Mouse (Mus musculus): ENCODE results near the gene Pxdc1.

Gene Pxdc1

DNA sequence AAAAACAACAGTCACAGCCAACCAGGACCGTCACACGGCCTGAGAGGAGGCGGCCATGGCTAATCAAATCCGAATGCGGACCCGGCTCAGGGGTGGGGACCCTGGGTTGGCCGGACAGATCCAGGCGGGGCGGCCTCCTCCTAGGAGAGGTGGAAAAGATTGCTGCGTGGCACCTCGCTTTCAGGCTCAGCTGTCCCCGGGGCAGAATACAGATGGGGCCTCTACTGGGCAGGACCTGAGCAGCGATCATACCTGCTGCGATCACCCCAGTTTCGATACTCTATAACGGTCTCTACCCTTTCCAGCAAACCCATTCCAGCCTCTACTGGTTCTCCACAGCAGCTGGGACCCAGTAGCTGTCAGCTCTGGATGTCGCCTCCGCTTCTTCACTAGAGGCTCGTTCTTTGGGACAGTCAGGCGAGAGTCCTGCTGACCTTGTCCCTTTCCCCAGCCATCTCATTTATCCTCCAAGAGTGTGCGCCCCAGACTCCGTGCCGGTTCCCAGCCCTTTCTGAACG is 1.8 kb downstream of the Pxdc1 start:
- DNase-seq (ENCODE audit: low read depth, low spot score): peak; percentile 12

DNA sequence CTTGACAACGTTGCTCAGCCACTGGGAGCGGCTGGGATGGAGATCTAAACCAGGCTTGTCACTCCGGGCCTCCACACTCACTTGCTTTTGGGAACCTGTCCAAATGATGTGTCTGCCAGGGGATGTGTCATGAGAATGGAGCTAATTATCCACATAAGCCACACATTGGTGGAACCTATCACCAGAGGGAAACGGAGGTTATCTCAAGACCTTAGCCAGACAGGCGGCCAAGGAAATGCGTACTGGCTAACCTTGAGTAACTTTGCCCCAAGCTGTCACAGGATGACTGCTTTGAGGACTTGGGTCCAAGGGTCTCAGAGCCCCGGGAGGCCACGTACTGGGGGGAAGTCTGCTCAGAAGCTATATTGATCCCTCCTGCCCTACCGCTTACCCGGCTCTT is 2.3 kb downstream of the Pxdc1 start:
- no peak for DNase-seq (ENCODE audit: low read depth, low spot score)

GRCm38 (mm10) chr13:34650371-34650770 is 2.9 kb downstream of the Pxdc1 start:
- no peak for DNase-seq (ENCODE audit: low read depth, low spot score)

- no peak for DNase-seq (ENCODE audit: low read depth, low spot score)
These were observed 5.5 kb downstream of the Pxdc1 start for GRCm38 (mm10) chr13:34647751-34648150.

GRCm38 (mm10) chr13:34647221-34647620 is 6.1 kb downstream of the Pxdc1 start:
- DNase-seq (ENCODE audit: low read depth, low spot score): no peak

DNA sequence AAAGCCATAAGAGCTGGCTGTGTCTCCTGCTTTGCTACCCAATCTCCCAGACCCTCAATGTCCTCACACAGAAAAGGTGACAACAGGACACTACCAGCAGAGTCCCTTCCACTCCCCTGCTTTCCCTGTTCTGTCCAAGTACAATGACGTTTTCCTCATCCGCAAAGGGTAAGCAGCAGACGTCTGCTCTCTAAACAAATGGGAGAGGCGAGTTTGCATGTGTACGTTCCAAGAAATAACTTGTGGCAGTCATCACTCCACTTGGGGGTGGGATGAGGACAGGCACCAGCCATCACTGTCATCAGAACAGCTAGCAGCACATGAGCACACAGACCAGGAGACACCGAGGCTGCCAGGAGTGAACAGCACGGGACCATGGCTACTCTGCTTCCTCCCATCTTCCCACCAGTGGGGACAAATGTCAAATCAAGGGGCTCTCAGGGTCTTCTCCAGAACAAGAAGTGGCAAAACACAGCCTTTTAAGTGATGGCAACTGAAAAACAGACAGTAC is 7.0 kb downstream of the Pxdc1 start:
- DNase-seq (ENCODE audit: low read depth, low spot score): no peak

DNA sequence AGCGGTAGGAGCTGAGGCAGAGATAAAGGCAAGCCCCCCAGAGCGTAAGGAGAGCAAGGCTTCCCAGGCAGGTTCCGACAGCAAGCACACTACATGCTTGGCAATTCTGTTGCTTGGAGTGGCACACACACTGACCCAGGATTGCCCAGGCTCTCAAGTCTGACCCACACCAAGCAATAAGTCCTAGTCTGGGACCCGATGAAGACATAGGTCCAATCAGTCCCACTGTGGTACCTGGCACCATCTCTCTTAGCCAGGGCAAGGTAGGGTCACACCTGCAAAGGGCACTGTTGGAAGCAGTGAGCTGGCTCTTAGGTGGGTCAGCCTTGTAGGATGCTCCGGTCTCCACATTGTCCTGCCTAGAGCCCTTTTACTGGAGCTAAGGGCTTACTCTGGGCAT is 7.8 kb downstream of the Pxdc1 start:
- no peak for DNase-seq (ENCODE audit: low read depth, low spot score)

DNA sequence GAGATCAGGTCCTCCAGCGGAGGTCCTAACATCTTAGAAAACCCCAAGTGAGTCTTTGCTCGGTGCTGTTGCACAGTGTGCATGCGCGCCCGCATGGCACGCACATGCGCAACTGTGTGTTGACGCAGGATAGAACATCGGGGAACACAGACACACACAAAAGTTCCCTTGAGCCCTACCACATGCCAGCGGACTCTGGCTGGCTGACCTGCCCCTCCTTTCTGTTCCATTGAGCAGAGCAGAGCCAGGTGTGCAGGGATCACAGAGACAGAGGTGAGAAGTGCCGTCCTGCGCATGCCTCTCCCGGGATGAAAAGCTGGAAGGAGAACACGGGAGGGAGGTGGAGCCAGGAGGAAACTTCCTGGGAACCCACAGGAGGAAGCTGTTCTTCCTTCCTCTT is 8.9 kb downstream of the Pxdc1 start:
- no peak for DNase-seq (ENCODE audit: low read depth, low spot score)

- DNase-seq (ENCODE audit: low read depth, low spot score): no peak
These were observed 9.4 kb downstream of the Pxdc1 start for GRCm38 (mm10) chr13:34643926-34644325.

GRCm38 (mm10) chr13:34642941-34643875 is 10.1 kb downstream of the Pxdc1 start:
- DNase-seq (ENCODE audit: low read depth, low spot score): peak; percentile 69

- DNase-seq (ENCODE audit: low read depth, low spot score): no peak
These were observed 12.2 kb downstream of the Pxdc1 start for GRCm38 (mm10) chr13:34641066-34641465.

GRCm38 (mm10) chr13:34635978-34636377 is 17.3 kb downstream of the Pxdc1 start:
- peak; percentile 72 for DNase-seq (ENCODE audit: low read depth, low spot score)

DNA sequence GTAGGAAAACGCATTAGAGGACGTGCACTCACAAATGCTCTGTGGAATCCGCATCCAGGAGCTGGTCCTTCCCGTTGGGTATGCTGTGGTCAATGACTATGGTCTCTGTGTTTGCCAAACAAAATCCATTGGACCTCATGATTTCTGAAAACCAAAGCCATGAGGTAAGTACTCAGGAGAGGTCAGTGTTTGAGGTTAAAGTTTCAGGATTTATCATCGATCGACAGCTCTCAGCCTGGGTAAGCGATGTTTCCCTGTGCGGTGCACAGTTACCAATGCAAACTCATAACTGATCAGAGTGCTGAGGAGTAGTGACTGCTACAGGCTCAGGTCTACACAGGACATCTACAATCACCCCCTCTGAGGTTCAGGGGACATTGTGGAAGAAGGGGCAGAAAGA is 23.0 kb downstream of the Pxdc1 start:
- DNase-seq (ENCODE audit: low read depth, low spot score): no peak

GRCm38 (mm10) chr13:34629741-34630140 is 23.5 kb downstream of the Pxdc1 start:
- no peak for DNase-seq (ENCODE audit: low read depth, low spot score)

DNA sequence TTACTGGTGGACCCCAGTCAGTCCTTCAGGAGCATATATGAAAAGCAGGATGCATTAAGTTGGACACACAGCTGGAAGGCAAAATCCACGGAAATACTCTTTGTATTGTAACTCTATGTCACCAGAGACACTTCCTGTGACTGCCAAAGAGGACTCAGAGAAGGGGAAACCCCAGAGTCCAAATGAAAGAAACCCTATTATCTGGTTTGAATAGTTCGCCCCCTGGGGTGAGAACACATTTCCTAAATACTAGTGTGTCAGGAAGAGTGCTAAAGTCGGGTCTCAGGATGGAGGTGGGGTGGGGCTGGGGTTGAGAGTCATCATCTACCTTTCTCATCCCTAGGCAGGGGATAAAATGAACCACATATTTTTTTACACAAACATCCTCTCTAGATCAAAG is 25.8 kb downstream of the Pxdc1 start:
- no peak for DNase-seq (ENCODE audit: low read depth, low spot score)

GRCm38 (mm10) chr13:34624414-34624813 is 28.9 kb downstream of the Pxdc1 start:
- DNase-seq (ENCODE audit: low read depth, low spot score): no peak

DNA sequence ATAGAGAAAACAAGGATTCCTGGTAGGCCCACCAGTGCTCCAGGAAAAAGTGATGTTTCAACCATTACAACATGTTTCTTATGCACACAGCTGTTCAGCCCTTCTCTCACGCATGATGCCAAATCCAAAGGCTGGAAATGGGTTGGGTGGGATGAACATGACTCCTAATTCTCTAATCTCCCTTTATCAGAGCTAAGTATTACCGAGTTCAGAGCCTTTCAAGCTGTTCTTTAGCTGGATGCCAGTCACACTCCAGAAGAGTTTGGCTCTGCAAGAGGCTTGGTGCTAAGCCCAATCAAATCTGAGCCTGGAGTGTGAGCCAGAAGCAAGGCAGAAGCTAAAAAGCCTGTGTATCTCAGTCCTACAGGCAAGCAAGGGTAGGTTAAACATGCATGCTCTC is 40.9 kb downstream of the Pxdc1 start:
- no peak for DNase-seq (ENCODE audit: low read depth, low spot score)

- no peak for DNase-seq (ENCODE audit: low read depth, low spot score)
These were observed 43.6 kb downstream of the Pxdc1 start for GRCm38 (mm10) chr13:34609711-34610110.

- no peak for DNase-seq (ENCODE audit: low read depth, low spot score)
These were observed 46.2 kb downstream of the Pxdc1 start for GRCm38 (mm10) chr13:34607079-34607478.

DNA sequence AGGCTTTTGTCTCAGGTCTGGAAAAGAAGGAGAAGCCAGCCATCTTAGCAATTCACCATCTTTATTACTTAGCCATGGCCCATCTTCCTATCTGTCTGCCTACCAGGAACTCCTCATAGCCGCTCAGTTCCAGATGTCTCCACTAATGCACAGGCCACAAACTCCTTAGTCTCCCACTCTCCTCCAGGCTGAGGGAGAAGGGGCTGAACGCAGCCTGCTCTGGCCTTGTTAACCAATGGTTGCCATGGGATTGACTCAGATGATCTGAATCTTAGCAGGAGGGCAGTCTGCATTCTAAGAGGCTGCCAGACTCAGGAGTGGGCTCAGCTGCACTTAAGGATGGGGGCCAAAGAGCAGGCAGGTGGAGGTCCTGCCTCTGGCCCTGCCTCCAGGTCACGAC is 47.4 kb downstream of the Pxdc1 start:
- no peak for DNase-seq (ENCODE audit: low read depth, low spot score)

DNA sequence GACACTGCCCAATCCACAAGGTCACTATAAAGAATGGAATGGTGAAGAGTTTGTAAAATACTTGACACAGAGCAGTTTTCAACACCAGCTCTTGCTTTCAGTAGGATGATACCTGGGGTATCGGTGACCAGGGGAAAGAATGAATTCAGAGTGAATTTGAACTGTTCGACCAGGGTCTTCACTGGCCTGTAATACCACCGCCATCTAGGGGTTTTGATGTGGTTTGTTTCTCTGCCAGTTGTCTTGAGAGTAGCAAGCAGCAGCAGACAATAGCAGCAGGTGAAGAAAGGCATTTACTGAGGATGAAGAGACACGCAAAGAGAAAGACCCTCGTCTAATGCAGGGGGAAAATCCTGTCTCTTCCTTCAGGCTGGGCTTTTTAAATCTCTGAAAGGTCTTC is 48.1 kb downstream of the Pxdc1 start:
- DNase-seq (ENCODE audit: low read depth, low spot score): no peak

DNA sequence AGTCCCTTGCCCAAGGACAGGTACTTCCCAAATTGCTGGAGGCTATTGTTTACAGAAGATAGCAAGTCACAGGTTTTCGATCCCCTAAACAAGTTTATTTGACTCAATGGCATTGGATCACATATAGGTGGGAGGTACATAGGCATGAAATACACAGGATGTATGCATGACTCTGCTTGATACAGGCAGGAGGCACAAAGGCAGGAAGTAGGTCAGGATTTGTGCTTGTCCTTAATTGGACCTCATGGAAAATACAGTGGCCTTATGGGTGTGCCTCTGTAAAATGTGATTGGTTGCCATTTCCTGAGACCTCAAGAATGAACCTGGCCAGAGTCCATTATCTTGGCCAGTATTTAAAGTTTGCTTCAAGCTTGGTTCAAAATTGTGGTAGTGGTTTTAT is 48.9 kb downstream of the Pxdc1 start:
- no peak for DNase-seq (ENCODE audit: low read depth, low spot score)

- no peak for DNase-seq (ENCODE audit: low read depth, low spot score)
These were observed 50.5 kb downstream of the Pxdc1 start for GRCm38 (mm10) chr13:34602757-34603156.
